Mouse (Mus musculus) right cerebral cortex, postnatal 14 days (tissue): ENCODE results near the gene Mapk8ip3.
A peak's percentile ranks its signal among the peaks of the same experiment; 100 is the strongest.
"Not testable (repeated sequence)": the region's sequence is repeated elsewhere in the genome, so short reads cannot be mapped to it uniquely, and the experiment has no call there.

Source experiments
- DNase-seq: peaks from one replicate; pipeline ENCODE4 v3.0.0; 2022

The Mapk8ip3 gene

GRCm38 (mm10) chr17:24936259-24937237 is at the start of gene Mapk8ip3:
Mapk8ip3 (minus strand) TSS chr17:24936977.
- peak; percentile 95 for DNase-seq

- no peak for DNase-seq
Observed at GRCm38 (mm10) chr17:24960852-24961715, 24.3 kb upstream of the Mapk8ip3 start.

- DNase-seq: peak; percentile 98
Observed at GRCm38 (mm10) chr17:24960135-24960851, 23.5 kb upstream of the Mapk8ip3 start, which contains the start of gene Jpt2. Jpt2 (minus strand) TSS chr17:24960689.

GRCm38 (mm10) chr17:24959371-24959770 is 22.6 kb upstream of the Mapk8ip3 start:
- no peak for DNase-seq

- DNase-seq: no peak
Observed at GRCm38 (mm10) chr17:24953291-24953690, 16.5 kb upstream of the Mapk8ip3 start.

- no peak for DNase-seq
Observed at GRCm38 (mm10) chr17:24950671-24951070, 13.9 kb upstream of the Mapk8ip3 start.

- DNase-seq: no peak
Observed at GRCm38 (mm10) chr17:24948204-24948603, 11.4 kb upstream of the Mapk8ip3 start.

- DNase-seq: not testable (repeated sequence)
Observed at GRCm38 (mm10) chr17:24943589-24943988, 6.8 kb upstream of the Mapk8ip3 start.

- DNase-seq: peak; percentile 41
Observed at GRCm38 (mm10) chr17:24943036-24943435, 6.3 kb upstream of the Mapk8ip3 start.

GRCm38 (mm10) chr17:24942453-24942852 is 5.7 kb upstream of the Mapk8ip3 start:
- peak; percentile 34 for DNase-seq

- no peak for DNase-seq
Observed at GRCm38 (mm10) chr17:24937266-24937665, 489 bp upstream of the Mapk8ip3 start.

GRCm38 (mm10) chr17:24935666-24936065 is 1.1 kb downstream of the Mapk8ip3 start:
- no peak for DNase-seq

- no peak for DNase-seq
Observed at GRCm38 (mm10) chr17:24934926-24935325, 1.9 kb downstream of the Mapk8ip3 start.

- DNase-seq: no peak
Observed at GRCm38 (mm10) chr17:24933163-24933562, 3.6 kb downstream of the Mapk8ip3 start.

GRCm38 (mm10) chr17:24932431-24932830 is 4.3 kb downstream of the Mapk8ip3 start:
- DNase-seq: no peak

- no peak for DNase-seq
Observed at GRCm38 (mm10) chr17:24929506-24929905, 7.3 kb downstream of the Mapk8ip3 start.

- no peak for DNase-seq
Observed at GRCm38 (mm10) chr17:24923246-24923645, 13.5 kb downstream of the Mapk8ip3 start.

GRCm38 (mm10) chr17:24913984-24914383 is 22.8 kb downstream of the Mapk8ip3 start:
- no peak for DNase-seq

GRCm38 (mm10) chr17:24907591-24907990 is 29.2 kb downstream of the Mapk8ip3 start:
- DNase-seq: no peak

- no peak for DNase-seq
Observed at GRCm38 (mm10) chr17:24903767-24904166, 33.0 kb downstream of the Mapk8ip3 start.

GRCm38 (mm10) chr17:24902671-24903474 is 33.9 kb downstream of the Mapk8ip3 start:
- DNase-seq: no peak

- no peak for DNase-seq
Observed at GRCm38 (mm10) chr17:24902124-24902523, 34.7 kb downstream of the Mapk8ip3 start.
